ENCODE assay signal across 8 mouse cellular contexts in the genomic region with DNA sequence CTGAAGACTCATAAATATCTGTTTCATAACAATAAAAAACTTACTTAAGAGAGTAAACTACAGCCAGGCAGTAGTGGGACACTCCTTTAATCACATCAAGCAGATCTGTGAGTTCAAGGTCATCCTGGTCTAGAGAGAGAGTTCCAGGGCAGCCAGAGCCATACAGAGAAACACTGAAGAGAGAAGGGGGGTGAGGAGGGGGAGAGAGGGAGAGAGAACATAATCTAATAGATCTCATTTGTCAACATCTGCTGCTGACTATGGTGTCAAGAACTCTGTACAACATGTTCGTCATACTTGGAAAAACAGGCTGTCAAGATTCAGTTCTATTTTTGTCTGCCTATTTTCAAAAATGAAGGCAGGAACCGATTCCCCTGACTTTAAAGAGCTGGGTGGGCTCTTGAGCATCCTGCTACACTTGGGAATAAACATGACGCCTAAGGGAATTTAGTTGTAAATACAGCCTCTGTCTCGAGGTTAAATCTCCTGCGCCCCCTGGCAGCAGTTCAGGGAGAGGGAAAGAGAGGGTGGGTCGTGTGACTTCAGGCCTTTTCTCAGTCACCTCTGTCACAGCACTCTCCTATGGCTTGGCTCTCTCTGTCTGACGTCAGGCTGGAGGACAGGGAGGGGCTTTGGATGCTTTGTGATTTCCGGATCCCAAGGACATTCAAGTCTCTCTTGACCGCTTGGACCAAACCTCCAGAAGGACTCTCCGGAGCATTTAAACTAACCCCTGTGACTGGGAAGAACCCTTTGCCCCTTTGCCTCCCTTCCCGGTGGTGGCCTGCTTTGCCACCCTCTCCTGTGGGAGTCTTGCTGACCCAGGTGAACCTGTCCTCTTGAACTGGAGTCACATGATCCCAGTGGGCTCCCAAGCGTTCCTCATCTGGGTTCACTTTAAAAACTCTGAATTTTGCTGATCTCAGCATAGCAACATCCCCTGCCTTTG. TPM values are rescaled to one million over a fixed set of nuclear protein-coding genes. Genes with fewer than 3 reads are reported as not detected.
DNase-seq lines count a peak whose midpoint lies in the region; ATAC-seq and TF ChIP-seq lines count a peak whose summit lies in the region.

No protein-coding gene starts in this region.

- peak; percentile 69 for DNase-seq in forebrain, embryonic 10.5 days (ENCODE audit: extremely low spot score, low spot score)
- DNase-seq in adrenal gland, adult 8-10 months, result peak; percentile 15
- peak; percentile 22 for DNase-seq in gastrocnemius, postnatal 10 days
- peak; percentile 78 for DNase-seq in hindbrain, postnatal 0 days (ENCODE audit: low spot score)
- peak; percentile 54 for DNase-seq in neural tube, embryonic 10.5 days (ENCODE audit: extremely low spot score, low spot score)
- peak; percentile 51 to 56 for DNase-seq in thymus, postnatal 36 days

- peaks cover 2% of the 10 kb centered on the region; the same call in 1 of the 2 replicates for H3K9me3 ChIP-seq in forebrain, embryonic 10.5 days
- H3K9me3 ChIP-seq in forebrain, embryonic 16.5 days (ENCODE audit: control insufficient read depth, low read length), result no peaks in the 10 kb centered on the region
- no peaks in the 10 kb centered on the region for H3K9me3 ChIP-seq in hindbrain, postnatal 0 days (ENCODE audit: low read length)
- no peaks in the 10 kb centered on the region for H3K9me3 ChIP-seq in liver, embryonic 12.5 days (replicated peaks)

- H3K27ac ChIP-seq in forebrain, embryonic 10.5 days, result peak overlapping the region; percentile 67
- no peak overlapping the region for H3K27ac ChIP-seq in forebrain, embryonic 16.5 days (ENCODE audit: low read length)
- no peak overlapping the region for H3K27ac ChIP-seq in hindbrain, postnatal 0 days
- H3K27ac ChIP-seq in liver, embryonic 12.5 days, result no peak overlapping the region

- H3K4me1 ChIP-seq in forebrain, embryonic 10.5 days, result peaks cover 14% of the 10 kb centered on the region
- H3K4me1 ChIP-seq in forebrain, embryonic 16.5 days (replicated peaks; ENCODE audit: control insufficient read depth, insufficient read depth, low read length), result peaks cover 4% of the 10 kb centered on the region; the same call in 1 of the 2 replicates
- H3K4me1 ChIP-seq in hindbrain, postnatal 0 days (ENCODE audit: insufficient read depth, low read length), result no peaks in the 10 kb centered on the region
- H3K4me1 ChIP-seq in liver, embryonic 12.5 days, result peaks cover 11% of the 10 kb centered on the region; the same call in 1 of the 2 replicates

- H3K9ac ChIP-seq in forebrain, embryonic 16.5 days (replicated peaks; ENCODE audit: low read depth, low read length), result no peak overlapping the region
- H3K9ac ChIP-seq in hindbrain, postnatal 0 days (replicated peaks; ENCODE audit: low read length), result no peak overlapping the region
- H3K9ac ChIP-seq in liver, embryonic 12.5 days, result no peak overlapping the region

- H3K27me3 ChIP-seq in forebrain, embryonic 10.5 days (ENCODE audit: poor library complexity, severe bottlenecking), result no peaks in the 10 kb centered on the region
- H3K27me3 ChIP-seq in forebrain, embryonic 16.5 days (replicated peaks; ENCODE audit: control insufficient read depth, insufficient read depth, low read length), result no peaks in the 10 kb centered on the region
- H3K27me3 ChIP-seq in hindbrain, postnatal 0 days (ENCODE audit: insufficient read depth, low read length), result no peaks in the 10 kb centered on the region
- no peaks in the 10 kb centered on the region; the same call in 1 of the 2 replicates for H3K27me3 ChIP-seq in liver, embryonic 12.5 days (replicated peaks)

- H3K4me2 ChIP-seq in forebrain, embryonic 16.5 days (ENCODE audit: low read length), result no peak overlapping the region
- peak overlapping the region; percentile 27; the same call in 1 of the 2 replicates for H3K4me2 ChIP-seq in hindbrain, postnatal 0 days (ENCODE audit: low read depth, low read length)
- peak overlapping the region; percentile 36 for H3K4me2 ChIP-seq in liver, embryonic 12.5 days

- H3K4me3 ChIP-seq in forebrain, embryonic 10.5 days, result peak overlapping the region; percentile 40
- no peak overlapping the region for H3K4me3 ChIP-seq in forebrain, embryonic 16.5 days (replicated peaks; ENCODE audit: low read length)
- H3K4me3 ChIP-seq in hindbrain, postnatal 0 days (ENCODE audit: low read length), result no peak overlapping the region
- H3K4me3 ChIP-seq in liver, embryonic 12.5 days, result no peak overlapping the region

- no peak; the same call in 1 of the 2 replicates for ATAC-seq in forebrain, embryonic 16.5 days
- ATAC-seq in hindbrain, postnatal 0 days, result peak; percentile 84
- ATAC-seq in liver, embryonic 12.5 days, result 0 out of 2 replicates have a peak, but pooled peaks have one; percentile 37

- WGBS in forebrain, embryonic 10.5 days, result 6% methylated on average over 12 of the region's 12 CpGs
- WGBS in forebrain, embryonic 16.5 days, result 7% methylated on average over 12 of the region's 12 CpGs
- WGBS in hindbrain, postnatal 0 days, result 5% methylated on average over 12 of the region's 12 CpGs
- WGBS in liver, embryonic 12.5 days (ENCODE audit: insufficient replicate concordance), result 12% methylated on average over 12 of the region's 12 CpGs

- no peaks in the 10 kb centered on the region for H3K36me3 ChIP-seq in forebrain, embryonic 10.5 days (replicated peaks)
- no peaks in the 10 kb centered on the region for H3K36me3 ChIP-seq in forebrain, embryonic 16.5 days (ENCODE audit: control insufficient read depth, insufficient read depth)
- no peaks in the 10 kb centered on the region for H3K36me3 ChIP-seq in hindbrain, postnatal 0 days (ENCODE audit: insufficient read depth, low read length)
- H3K36me3 ChIP-seq in liver, embryonic 12.5 days, result no peaks in the 10 kb centered on the region

- TF ChIP-seq CTCF in hindbrain, postnatal 0 days (IDR thresholded peaks at IDR 0.05; ENCODE audit: low read depth), result peak; percentile 66

RNA-seq across cellular contexts. Expression of a gene that starts 9.0 kb away (rescaled TPM):
- polyA plus RNA-seq in forebrain, embryonic 10.5 days (2016; fragmentation: Nextera tagmentation; extraction: Ambion mirVana), result 5.5 and 6.2 TPM in 2 replicates
- 8.4 TPM in 2 replicates for polyA plus RNA-seq in forebrain, embryonic 16.5 days (2015; fragmentation: Nextera tagmentation; extraction: Ambion mirVana)
- total RNA-seq in adrenal gland, adult 8-10 months (2022), result 10 to 100 TPM; 11.2 to 16.0 (median 12.6) TPM
- total RNA-seq in gastrocnemius, postnatal 10 days (2021), result 1 to 10 TPM; 4.7 to 6.8 TPM
- total RNA-seq in hindbrain, postnatal 0 days (2014; rRNA removed), result 13.3 and 16.0 TPM in 2 replicates
- polyA plus RNA-seq in hindbrain, postnatal 0 days (2015; fragmentation: Nextera tagmentation; extraction: Ambion mirVana), result 19.2 and 19.3 TPM in 2 replicates
- 7.2 and 7.3 TPM in 2 replicates for polyA plus RNA-seq in liver, embryonic 12.5 days (2016; fragmentation: Nextera tagmentation; extraction: Ambion mirVana)

RNA-seq across cellular contexts. Expression of a gene that starts 16.5 kb away (rescaled TPM):
- 11.5 and 12.9 TPM in 2 replicates for polyA plus RNA-seq in forebrain, embryonic 10.5 days (2016; fragmentation: Nextera tagmentation; extraction: Ambion mirVana)
- polyA plus RNA-seq in forebrain, embryonic 16.5 days (2015; fragmentation: Nextera tagmentation; extraction: Ambion mirVana), result 13.8 and 15.3 TPM in 2 replicates
- 10 to 100 TPM in 3 of 4 experiments, 1 to 10 TPM in 1; 9.2 to 16.4 (median 14.8) TPM for total RNA-seq in adrenal gland, adult 8-10 months (2022)
- 1 to 10 TPM; 5.2 to 5.3 TPM for total RNA-seq in gastrocnemius, postnatal 10 days (2021)
- 15.2 and 16.7 TPM in 2 replicates for total RNA-seq in hindbrain, postnatal 0 days (2014; rRNA removed)
- 16.3 and 18.4 TPM in 2 replicates for polyA plus RNA-seq in hindbrain, postnatal 0 days (2015; fragmentation: Nextera tagmentation; extraction: Ambion mirVana)
- 2.4 and 2.6 TPM in 2 replicates for polyA plus RNA-seq in liver, embryonic 12.5 days (2016; fragmentation: Nextera tagmentation; extraction: Ambion mirVana)

Comparison
In these comparisons a context has a peak if more than half of its experiments do, and no peak if none do; other contexts are left out.
1. DNase-seq: peak in every context shown above with its lines; median percentile 78 in hindbrain, postnatal 0 days; 69 in forebrain, embryonic 10.5 days; 54 in neural tube, embryonic 10.5 days; 54 in thymus, postnatal 36 days; 22 in gastrocnemius, postnatal 10 days; 15 in adrenal gland, adult 8-10 months.